Mouse (Mus musculus): Measurements from ENCODE around the gene Ttc32.
"Not testable (repeated sequence)": the region's sequence is repeated elsewhere in the genome, so short reads cannot be mapped to it uniquely, and the experiment has no call there.

The Ttc32 gene

DNA sequence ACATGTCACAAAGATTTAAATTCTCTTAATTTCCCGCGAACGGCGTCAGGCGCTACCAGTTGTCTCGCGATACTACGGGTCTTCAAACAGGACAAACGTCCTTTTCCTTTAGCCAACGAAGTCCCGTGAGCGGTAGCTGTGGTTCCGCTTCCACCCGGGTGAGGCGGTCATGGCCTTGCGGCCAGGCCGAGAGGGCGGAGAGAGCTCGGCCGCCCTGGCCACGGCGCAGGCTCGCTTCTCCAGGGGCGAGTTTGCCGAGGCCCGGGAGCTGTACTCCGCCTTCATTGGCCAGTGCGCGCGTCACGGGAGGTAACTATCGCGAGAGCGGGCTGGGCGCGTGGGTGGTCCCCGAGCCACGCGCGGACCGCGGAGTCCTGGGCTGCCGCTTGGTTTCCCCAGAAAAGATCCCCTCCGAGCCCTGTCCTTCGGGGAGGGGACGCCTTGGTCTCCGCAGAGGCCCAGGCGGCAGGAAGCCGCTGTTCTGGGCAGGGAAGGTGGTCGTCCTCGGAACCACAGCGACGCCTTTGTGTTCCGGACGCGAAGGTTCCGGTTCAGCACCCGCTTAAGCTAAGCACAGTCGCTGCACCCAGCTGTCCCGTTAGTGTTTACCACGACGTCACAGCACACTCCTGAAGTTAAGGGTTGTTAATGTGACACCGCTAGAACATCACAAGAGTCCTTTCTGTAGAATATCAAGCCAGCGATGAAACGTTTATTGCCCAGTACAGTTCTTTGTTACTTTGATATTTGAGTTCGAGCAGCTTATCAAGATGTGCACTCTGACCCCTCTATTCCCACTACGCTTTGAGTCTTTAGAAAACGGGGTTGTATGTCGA, at the start of gene Ttc32:
Gene Ttc32, plus strand, starts transcription at position 110 of the 836 bp plus-strand sequence.
- DNase-seq (ENCODE audit: low read depth, low spot score): peak; percentile 87

DNA sequence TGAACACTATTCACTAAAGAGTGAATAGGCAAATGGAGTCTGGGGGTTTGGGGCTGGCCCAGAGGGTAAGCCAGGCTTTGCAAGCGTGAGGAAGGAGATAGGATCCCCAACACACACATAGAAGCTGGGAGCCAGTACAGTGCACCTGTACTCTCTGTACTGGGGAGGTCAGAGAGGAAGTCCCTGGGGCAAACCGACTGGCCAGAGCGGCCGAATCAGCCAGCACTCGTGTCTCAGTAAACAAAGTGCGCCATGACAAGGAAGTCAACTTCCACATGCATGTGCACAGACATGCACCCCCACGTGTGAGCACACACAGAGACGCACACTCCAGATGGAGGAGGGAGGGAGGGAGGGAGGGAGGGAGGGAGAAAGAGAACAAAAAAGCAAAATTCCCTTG, 36.6 kb upstream of the Ttc32 start:
- DNase-seq (ENCODE audit: low read depth, low spot score): no peak

DNA sequence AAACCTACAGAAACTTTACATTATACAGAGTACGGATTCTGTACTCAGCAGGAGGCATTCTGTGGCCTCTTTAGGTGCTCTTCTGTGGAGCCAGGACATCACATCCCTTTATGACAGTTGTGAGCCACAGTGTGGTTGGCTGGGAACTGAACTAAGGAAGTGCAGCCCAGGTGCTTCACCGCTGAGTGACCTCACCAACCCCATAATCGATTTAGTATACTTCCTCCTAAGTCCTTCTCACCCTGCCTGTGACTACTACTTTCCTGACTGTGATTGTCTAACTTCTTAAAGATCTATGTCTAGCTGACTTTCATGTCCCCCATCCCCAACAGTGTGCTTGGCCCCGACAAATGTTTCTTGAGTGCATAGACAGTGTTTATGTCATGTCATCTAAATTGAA, 31.5 kb upstream of the Ttc32 start:
- DNase-seq (ENCODE audit: low read depth, low spot score): no peak

DNA sequence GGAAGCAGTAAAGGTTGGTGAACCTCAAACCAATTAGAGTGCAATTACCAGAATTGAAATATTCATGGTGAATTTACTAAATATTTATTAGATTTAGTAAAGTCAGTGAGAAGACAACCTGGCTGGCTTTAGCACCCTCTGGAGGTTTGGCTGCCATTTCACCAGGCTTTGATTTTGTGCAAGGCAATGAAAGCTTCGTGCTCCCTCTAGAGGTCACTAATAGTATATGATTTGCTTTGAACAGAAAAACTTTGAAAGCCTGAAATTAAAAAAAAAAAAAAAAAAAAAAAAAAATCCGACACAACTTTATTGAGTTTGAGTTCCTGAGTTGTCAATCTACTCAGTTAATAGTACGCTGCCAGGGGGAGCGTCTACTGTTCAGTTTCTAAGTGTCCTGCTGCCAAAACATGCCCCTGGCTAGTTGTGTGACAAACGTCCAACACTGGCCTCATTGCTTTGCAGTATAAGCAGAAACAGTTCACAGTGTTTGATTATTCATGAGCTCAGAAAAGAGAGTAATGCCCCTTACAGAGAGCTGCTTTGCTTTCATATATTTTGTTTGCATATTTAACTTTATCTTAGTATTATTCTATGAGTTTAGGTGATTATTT, 27.7 kb upstream of the Ttc32 start:
- peak; percentile 58 for DNase-seq (ENCODE audit: low read depth, low spot score)

DNA sequence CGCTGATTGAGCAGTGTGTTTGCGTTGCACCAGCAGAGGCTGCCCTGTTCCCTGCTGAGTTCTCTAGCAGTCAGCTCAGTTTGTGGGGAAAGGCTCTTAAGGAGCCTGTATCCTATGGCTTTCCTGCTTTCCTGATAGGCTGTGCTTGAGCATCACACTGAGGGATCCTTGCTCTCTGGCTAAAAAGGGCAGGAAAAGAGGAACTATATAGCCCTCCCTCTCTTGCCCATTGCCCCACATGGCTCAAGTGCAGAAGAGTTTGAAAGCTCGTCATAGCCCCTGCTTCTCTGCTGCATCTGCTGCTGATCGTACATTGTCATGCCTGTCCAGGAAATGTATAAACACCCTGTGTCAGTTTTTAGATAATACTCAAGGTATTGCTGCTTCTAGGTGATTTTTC, 22.7 kb upstream of the Ttc32 start:
- DNase-seq (ENCODE audit: low read depth, low spot score): no peak

DNA sequence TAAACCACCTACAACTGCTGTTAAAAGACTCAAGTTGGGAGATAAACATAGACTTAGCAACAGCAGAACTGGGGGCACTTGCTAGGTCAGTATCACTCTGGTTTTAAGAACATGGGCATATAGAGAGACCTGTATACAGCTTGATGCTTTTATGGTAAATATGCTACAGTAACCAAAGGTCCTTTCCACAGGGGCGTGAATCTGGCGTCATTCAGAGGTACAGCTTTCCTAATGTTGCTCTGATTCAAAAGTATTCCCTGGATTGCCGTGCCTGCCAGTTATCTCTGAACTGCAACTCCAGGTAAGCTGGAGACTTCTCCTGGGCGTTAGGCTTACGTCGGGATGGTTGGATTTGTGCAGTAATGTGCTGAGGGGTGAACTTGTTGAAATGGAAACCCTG, 22.0 kb upstream of the Ttc32 start:
- DNase-seq (ENCODE audit: low read depth, low spot score): no peak

DNA sequence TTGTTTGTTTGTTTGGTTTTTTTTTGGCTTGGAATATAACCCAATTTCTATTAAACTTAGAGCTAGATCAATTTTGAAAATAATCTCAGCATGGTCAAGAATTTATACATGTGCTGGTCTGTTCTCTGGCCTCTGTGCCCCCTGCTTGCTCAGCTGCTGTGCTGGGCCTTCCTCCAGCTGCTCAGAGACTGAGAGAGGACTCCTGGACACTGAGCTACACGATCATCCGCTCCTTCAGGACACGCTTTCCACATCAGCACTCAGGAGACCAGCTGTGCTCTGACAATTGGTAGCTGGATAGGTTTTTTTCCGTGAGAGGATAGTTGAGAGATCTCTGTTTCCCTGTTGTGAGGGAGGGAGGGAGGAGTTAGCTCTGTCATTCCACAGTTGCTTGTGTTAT, 19.5 kb upstream of the Ttc32 start:
- DNase-seq (ENCODE audit: low read depth, low spot score): no peak

DNA sequence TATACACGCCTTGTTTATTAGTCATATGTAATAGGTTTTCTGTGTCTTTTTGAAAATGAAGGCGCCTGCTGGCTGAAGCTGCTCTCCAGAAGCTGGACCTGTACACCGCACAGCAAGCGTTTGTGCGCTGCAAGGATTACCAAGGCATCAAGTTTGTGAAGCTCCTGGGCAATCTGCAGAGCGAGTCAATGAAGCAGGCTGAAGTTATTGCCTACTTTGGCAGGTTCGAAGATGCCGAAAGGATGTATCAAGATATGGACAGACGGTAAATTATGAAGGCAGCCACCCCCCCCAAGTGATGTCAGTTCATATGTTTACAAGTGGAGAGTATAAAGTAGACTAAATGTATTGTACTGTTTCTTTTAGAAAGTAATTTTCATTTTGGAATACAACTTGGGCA, 13.4 kb upstream of the Ttc32 start:
- no peak for DNase-seq (ENCODE audit: low read depth, low spot score)

DNA sequence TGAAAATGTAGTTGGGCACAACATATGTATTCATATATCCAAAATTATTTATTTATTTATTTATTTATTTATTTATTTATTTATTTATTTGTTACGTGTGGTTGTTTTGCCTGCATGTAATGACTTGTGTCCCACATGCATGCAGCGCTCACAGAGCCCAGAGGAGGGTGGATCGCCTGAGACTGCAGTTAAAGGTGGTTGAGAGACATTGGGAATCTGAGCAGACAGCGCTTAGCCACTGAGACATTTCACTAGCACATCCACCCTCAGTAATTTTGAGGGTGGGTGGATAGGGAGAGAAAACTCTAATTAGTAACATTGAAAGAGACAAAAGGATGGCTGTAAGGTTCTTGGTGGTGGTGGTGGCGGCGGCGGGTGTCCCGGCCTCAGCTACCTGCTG, 9.4 kb upstream of the Ttc32 start:
- no peak for DNase-seq (ENCODE audit: low read depth, low spot score)

DNA sequence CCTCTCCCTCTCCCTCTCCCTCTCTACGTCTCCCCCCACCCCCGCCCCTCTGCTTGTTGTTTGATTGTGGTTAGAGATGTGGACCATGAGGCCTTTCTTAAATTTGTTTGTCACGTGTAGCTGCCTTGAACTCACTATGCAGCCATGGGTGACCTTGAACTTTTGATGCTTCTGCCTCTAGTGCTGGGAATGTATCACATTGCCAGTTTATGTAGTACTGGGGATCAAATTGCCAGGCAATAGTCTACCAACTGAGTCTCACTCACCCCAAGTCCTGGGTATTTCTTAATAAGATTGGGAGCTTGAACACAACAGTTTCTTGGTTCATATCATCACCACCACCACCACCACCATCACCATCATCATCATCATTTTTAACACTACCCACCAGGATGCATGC, 8.8 kb upstream of the Ttc32 start:
- no peak for DNase-seq (ENCODE audit: low read depth, low spot score)

DNA sequence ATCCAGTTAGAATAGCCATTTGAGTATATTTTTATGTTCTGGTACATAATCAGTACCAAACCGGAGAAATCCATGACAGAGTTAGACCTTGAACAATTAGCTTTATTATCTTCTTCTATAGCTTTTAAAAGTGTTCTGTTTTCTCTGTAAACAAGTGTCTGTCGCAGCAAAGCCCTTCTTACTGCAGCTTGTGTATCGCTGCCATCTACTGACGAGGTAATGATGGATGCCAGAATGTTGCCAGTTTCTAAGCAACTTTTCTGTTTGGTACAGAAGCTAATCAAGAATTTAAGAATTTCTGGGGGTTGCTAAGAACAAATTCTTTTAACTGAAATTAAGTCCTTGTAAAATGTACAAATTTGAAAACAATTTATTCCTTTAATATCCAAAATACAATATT, 6.8 kb upstream of the Ttc32 start:
- no peak for DNase-seq (ENCODE audit: low read depth, low spot score)

DNA sequence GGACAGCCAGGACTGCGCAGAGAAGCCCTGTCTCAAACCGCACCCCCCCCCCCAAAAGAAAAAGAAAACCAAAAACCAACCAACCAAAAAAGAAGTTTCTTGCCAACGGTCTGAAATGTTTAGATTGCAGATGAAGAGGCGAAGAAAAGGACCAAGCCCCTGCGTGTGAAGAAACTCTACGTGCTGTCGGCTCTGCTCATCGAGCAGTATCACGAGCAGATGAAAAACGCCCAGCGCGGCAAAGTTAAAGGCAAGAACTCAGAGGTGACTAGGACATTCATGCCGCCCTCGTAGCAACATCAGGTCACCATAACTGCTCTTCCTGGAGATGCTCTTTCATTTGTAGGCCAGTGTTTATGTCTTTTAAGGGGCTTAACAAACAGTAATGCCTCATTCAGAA, 5.7 kb upstream of the Ttc32 start:
- DNase-seq (ENCODE audit: low read depth, low spot score): no peak

DNA sequence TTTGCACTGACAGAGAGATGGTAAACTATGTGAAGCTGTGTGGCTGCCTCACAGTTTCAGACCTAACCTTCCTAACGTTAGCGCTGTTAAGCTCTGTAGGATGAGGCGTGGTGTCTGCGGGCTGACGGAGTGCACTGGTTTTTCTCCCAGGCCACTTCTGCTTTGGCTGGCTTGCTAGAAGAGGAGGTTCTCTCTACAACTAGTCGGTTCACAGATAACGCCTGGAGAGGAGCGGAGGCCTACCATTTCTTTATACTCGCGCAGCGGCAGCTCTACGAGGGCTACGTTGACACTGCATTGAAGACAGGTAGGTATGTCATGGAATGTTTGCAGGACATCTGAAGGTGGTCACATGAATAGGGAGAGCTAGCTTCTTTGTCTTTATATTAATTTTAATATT, 5.1 kb upstream of the Ttc32 start:
- no peak for DNase-seq (ENCODE audit: low read depth, low spot score)

DNA sequence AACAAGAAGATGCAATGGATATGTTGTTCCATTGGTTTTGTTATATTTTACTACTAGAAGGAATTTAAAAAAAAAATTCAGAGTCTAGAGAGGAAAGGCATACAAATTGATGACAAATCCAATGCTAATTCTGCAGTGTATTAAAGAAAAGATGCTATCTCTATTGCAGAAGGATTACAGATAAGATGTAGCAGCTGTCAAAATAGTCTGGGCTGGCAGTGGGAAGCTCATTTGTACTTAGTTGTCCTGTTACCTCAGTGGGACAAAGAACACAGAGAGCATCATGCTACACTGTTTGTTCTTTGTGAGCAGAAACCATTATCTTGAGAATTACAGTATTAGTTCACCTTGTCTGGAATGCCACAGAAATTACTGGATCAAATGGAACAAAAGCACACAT, 3.0 kb upstream of the Ttc32 start:
- no peak for DNase-seq (ENCODE audit: low read depth, low spot score)

DNA sequence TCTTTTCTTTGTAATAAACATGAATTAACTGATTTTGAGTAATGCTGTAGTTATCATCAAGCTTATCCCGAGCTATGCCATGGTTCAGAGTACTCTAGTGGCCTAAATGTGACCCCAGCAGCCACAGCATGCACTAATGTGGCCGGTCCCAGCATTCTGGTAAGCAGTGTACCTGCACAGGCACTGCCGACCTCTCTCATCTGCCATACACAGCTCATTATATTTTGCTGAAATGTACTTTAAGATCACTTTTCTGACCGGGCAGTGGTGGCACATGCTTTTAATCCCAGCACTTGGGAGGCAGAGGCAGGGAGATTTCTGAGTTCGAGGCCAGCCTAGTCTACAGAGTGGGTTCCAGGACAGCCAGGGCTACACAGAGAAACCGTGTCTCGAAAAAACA, 981 bp upstream of the Ttc32 start:
- not testable (repeated sequence) for DNase-seq (ENCODE audit: low read depth, low spot score)

DNA sequence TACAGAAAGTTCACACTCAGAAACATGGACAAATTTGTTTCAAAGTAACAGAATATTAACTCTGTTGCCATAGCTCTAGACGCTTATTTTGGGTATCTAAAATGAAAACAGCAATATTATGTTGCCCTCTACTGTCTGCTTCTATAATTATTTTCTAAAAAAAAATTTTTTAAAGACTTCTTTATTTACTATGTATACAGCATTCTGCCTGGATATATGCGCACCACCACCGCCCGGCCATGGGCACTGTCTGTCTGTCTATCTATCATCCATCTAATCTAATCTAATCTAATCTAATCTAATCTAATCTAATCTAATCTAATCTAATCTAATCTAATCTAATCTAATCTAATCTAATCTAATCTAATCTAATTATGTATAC, 300 bp upstream of the Ttc32 start:
- DNase-seq (ENCODE audit: low read depth, low spot score): no peak

DNA sequence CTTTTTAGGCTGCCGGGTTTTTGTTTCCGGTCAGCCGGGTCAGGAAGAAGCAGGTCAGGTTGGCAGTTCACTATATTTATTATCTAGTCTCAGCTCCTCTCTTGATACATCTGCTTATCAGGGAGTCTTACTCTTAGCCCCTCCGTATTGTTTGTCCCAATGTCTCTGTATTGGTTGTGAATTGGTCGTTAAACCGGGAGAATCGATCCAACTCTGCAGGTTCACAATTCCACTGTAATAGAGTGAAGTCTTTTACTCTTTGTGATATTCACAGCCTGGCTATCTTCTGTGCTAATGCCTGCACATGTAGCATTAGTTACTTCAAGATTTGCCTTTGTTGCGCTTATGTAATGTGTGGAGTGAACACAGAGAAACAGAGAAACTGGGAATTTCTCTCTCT, 1.4 kb downstream of the Ttc32 start:
- no peak for DNase-seq (ENCODE audit: low read depth, low spot score)

DNA sequence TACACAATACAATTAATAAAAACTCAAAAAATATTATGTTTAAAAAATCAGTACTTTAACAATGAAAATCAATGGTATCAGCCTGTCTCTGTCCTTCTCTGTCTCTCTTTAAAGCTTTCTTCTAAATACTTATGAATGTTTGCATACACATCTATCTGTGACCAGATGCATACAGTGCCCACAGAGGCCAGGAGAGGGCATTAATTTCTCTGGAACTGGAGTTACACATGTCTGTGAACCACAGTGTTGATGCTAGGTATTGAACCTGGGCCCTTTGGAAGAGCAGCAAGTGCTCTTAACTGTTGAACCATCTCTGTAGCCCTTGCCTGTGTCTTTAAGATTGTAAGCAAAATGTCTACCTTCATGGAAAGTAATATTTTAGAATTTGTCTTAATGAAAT, 3.3 kb downstream of the Ttc32 start:
- DNase-seq (ENCODE audit: low read depth, low spot score): no peak

DNA sequence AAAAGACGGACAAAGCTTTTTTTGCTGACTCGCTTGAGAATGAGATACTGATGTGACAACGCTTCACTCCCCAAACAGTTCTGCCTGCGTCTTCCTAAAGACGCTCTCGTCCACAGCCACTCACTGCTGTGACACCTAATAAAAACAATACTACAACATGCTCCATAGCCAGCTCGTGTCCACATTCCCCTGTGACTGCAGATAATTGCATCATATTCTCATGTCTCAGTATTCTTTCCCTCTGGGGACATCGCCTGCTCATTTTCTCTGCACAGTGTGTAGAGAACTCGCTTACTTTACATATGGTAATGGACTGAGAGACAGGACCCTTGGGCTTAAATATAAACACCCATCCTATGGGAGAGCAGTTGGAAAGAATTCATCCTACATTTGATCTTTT, 6.6 kb downstream of the Ttc32 start:
- DNase-seq (ENCODE audit: low read depth, low spot score): no peak

DNA sequence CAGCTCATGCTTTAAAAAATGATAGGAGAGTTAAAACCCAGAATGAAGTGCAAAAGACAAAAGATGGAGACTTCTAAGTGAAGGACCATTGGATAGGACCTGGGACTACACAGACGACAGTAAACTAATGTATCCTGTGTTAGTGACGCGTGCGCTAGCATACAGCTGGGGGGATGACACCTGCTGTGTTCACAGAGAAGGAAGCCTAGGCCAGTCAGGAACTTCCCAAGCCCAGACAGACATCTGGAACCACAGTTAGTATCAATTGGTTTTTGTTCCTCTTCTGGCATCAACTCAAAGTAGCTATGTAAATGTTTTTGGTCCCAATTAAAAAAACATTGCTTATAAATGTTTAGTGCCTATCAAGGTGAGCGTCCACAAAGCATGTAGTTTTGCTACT, 10.4 kb downstream of the Ttc32 start:
- DNase-seq (ENCODE audit: low read depth, low spot score): no peak

DNA sequence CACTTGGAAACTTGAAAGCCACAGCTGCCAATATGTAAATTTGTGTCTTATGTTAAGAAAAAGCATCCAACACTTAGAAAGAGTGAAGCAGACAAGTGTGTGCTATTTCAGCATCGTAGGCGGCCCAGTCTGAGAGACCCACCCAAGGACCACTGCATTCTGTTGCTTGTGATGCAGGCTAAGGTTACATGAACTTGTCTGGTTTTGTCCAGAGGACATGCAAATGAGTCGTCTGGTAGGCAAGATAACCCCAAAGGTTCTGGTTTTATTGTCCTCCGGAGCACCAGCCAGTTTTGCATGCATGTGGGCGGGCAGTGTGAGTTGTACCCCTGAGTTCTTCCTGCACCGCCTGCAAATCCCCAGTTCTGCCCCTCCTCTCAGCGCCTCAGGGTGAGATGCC, 10.9 kb downstream of the Ttc32 start:
- DNase-seq (ENCODE audit: low read depth, low spot score): no peak

DNA sequence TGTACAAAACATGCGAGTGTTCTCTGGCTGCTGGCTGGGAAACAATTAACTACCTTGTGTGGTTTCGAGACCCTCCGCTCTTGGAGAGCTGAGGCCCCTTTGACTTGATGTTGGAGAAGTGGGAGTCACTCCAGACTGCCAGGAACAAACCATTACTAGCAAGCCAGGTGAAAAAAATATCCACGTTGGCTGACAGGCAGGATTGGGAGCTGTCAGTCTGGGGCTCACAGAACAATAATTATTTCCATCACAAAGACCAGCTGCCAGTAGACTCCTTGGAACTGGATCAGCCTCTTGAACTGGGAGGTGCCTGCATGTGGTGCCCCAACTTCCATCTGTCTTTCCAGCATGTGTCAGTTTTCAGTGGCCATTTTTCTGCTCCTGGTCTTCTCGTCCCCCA, 12.5 kb downstream of the Ttc32 start:
- DNase-seq (ENCODE audit: low read depth, low spot score): no peak

DNA sequence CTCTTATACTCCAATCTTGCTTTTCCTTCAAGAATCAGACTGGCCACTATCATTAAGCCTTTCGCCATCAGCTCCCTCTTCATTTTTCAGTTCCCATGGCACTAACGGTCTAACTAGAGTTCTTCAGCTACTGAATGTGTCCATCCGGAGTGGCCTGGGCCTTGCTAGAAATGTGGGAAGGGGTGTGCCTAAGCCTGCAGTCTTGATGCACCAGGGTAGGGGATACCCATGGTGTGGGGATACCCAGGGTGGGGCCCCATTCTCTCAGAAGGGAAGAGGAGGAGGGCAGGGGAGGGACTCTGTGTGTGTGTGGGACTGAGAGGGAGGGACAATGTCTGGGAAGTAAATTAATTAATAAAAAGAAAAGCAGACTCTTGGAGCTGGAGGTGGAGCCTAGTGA, 13.0 kb downstream of the Ttc32 start:
- no peak for DNase-seq (ENCODE audit: low read depth, low spot score)

DNA sequence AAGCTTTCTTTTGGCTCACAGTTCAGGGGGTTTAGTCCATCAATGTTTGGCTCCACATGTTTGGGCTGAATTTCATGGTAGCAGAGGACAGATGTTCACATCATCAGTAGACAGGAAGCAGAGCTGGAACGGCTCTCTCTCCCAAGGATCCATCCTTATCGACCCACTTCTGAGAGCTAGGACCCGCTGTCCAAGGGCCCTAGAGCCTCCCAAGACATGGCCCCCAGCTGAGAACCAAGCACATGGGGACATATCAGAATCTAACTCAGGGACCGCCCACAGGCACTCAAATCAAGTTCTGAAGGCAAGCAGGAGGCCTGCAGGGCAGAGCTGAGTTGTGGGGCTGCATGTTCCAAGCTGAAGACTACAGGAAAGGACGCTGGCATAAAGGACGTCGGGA, 14.9 kb downstream of the Ttc32 start:
- DNase-seq (ENCODE audit: low read depth, low spot score): no peak
